14 mouse cellular contexts compared by ENCODE assay signal in the genomic region with DNA sequence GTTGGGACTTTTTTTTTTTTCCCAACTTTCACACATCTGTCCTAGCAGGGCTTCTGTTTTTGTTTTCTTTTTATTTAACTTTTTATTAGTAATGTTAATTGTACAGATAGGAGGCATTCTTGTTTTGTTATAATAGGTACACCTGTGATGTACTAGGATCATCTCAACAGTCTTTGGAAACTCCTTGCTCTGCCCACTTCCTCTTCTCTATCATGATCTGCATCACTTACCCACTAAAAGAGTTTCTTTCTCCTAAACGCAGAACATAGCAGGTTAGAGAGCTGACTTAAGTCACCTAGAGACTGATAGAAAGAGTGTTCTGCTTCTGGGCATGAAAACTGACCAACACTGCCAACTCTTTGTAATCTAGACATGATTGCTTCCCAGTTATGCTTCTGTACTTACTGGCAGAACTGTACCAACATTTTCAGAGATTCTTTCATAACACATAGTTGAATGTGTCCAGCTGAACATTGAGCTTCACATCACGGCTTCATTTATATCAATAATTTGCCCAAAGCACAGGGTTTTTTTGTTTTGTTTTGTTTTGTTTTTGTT.
"Had no signal": no experiment of that assay in that cellular context is flagged by ENCODE, and none has a peak within 500 bp of the region (broad histone marks: within the 10 kb centered on the region; RNA-seq: fewer than 3 reads in every experiment).

No protein-coding gene starts in this region.

- DNase-seq: kidney, adult 2 months; kidney, postnatal 25 days; layer of hippocampus, adult 9-11 months; lung, adult 18-20 months; lung, postnatal 10 days; lung, postnatal 4 days; midbrain, embryonic 14.5 days; retina, postnatal 1 day; right cerebral cortex, postnatal 25 days; spleen, adult 18-20 months; thymus, adult 18-20 months; thymus, postnatal 14 days had no signal

- ATAC-seq: intestine, postnatal 0 days; liver, embryonic 12.5 days had no signal
